Mouse (Mus musculus): ENCODE data around the gene Hmgb2. TPM values are rescaled to one million over a fixed set of nuclear protein-coding genes. Genes with fewer than 3 reads are reported as not detected.

Hmgb2 gene
- polyA plus RNA-seq, 1 experiment from 2014 or later = 94.8 TPM

DNA sequence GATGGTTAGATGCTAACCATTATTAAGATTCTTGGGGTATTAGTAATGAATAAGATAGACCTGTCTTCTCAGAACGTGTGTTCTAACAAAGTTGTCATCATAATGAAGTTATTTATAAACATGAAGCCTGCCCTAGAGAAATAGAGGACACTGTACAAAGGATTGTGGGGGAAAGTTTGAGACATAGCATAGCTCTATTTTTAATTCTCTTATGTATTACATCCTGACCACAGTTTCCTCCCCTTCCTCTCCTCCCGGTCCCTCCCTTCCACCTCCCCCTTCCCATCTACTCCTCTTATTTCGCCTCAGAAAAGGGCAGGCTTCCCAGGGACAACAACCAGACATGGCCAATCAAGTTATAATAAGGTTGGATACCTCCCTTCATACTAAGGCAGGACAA, 33.3 kb upstream of the Hmgb2 start:
- no peaks in the 10 kb centered on the region for H3K4me1 ChIP-seq (ENCODE audit: insufficient read depth, low read depth, low read length)
- H3K27ac ChIP-seq (ENCODE audit: low read length) = no peak overlapping the region
- DNase-seq (ENCODE audit: low spot score) (no peak), ATAC-seq (no peak)
- WGBS = 38% methylated on average over 3 of the region's 3 CpGs
- no peaks in the 10 kb centered on the region for H3K9me3 ChIP-seq (ENCODE audit: low read length)
- no peak overlapping the region for H3K4me3 ChIP-seq (ENCODE audit: low read depth, low read length)
- TF ChIP-seq EP300 (IDR thresholded peaks at IDR 0.05) (no peak), CTCF (IDR thresholded peaks at IDR 0.05) (no peak)
- no peaks in the 10 kb centered on the region for H3K36me3 ChIP-seq (ENCODE audit: insufficient read depth, low read length)
- H3K4me2 ChIP-seq (replicated peaks; ENCODE audit: low read depth, low read length) = no peak overlapping the region
- H3K27me3 ChIP-seq (replicated peaks; ENCODE audit: insufficient read depth, low read length) = no peaks in the 10 kb centered on the region
- no peak overlapping the region for H3K9ac ChIP-seq (replicated peaks; ENCODE audit: low read depth)

DNA sequence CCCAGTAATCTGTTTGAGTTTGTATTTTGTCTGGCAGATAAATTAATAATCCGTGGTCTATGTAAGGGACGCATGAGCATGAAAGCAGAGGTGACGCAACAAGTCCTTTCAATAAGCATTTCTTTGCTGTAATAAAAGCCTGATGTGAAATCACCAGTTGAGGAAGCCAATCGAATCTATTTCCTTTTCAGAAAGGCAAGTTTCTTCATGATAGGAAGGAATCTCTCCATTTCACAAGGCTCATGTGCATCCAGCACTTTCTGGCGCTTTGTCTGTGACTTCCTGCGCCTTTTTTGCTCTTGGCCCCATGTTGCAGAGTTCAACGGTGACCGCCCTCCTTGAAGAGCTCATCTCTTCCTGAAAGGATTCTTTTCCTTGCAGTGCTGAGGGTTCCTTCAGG, 32.0 kb upstream of the Hmgb2 start:
- Histone ChIP-seq H3K9ac (replicated peaks; ENCODE audit: low read depth) (no peak overlapping the region), H3K9me3 (ENCODE audit: low read length) (no peaks in the 10 kb centered on the region), H3K27me3 (replicated peaks; ENCODE audit: insufficient read depth, low read length) (no peaks in the 10 kb centered on the region), H3K4me1 (ENCODE audit: insufficient read depth, low read depth, low read length) (no peaks in the 10 kb centered on the region), H3K36me3 (ENCODE audit: insufficient read depth, low read length) (no peaks in the 10 kb centered on the region), H3K4me3 (ENCODE audit: low read depth, low read length) (no peak overlapping the region), H3K27ac (ENCODE audit: low read length) (no peak overlapping the region), H3K4me2 (replicated peaks; ENCODE audit: low read depth, low read length) (no peak overlapping the region)
- 90% methylated on average over 8 of the region's 8 CpGs for WGBS
- TF ChIP-seq CTCF (IDR thresholded peaks at IDR 0.05) (no peak), EP300 (IDR thresholded peaks at IDR 0.05) (no peak)
- no peak for ATAC-seq
- no peak for DNase-seq (ENCODE audit: low spot score)

DNA sequence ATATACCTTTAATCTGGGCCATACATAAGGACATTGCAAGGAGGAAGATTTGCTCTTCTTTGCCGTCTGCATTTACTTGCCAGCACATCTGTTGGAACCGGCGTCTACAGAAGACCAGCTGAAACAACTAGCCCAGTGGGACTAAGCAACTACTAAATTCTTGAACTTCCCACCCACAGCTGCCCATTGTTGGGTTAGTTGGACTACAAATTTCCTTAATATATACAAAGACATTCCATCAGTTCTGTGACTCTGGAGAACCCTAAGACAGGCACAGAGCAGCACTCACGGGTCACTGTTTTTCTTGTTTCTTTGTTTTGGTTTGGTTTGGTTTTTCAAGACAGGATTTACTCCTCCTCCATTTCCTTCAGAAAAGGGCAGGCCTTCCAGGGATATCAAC, 31.1 kb upstream of the Hmgb2 start:
- no peak for TF ChIP-seq CTCF (IDR thresholded peaks at IDR 0.05)
- no peak for TF ChIP-seq EP300 (IDR thresholded peaks at IDR 0.05)
- 73% methylated on average over 4 of the region's 4 CpGs for WGBS
- Histone ChIP-seq H3K4me1 (ENCODE audit: insufficient read depth, low read depth, low read length) (no peaks in the 10 kb centered on the region), H3K36me3 (ENCODE audit: insufficient read depth, low read length) (no peaks in the 10 kb centered on the region), H3K4me3 (ENCODE audit: low read depth, low read length) (no peak overlapping the region), H3K9ac (replicated peaks; ENCODE audit: low read depth) (no peak overlapping the region), H3K27me3 (replicated peaks; ENCODE audit: insufficient read depth, low read length) (no peaks in the 10 kb centered on the region), H3K9me3 (ENCODE audit: low read length) (no peaks in the 10 kb centered on the region), H3K27ac (ENCODE audit: low read length) (no peak overlapping the region), H3K4me2 (replicated peaks; ENCODE audit: low read depth, low read length) (no peak overlapping the region)
- DNase-seq (ENCODE audit: low spot score) = no peak
- no peak for ATAC-seq

DNA sequence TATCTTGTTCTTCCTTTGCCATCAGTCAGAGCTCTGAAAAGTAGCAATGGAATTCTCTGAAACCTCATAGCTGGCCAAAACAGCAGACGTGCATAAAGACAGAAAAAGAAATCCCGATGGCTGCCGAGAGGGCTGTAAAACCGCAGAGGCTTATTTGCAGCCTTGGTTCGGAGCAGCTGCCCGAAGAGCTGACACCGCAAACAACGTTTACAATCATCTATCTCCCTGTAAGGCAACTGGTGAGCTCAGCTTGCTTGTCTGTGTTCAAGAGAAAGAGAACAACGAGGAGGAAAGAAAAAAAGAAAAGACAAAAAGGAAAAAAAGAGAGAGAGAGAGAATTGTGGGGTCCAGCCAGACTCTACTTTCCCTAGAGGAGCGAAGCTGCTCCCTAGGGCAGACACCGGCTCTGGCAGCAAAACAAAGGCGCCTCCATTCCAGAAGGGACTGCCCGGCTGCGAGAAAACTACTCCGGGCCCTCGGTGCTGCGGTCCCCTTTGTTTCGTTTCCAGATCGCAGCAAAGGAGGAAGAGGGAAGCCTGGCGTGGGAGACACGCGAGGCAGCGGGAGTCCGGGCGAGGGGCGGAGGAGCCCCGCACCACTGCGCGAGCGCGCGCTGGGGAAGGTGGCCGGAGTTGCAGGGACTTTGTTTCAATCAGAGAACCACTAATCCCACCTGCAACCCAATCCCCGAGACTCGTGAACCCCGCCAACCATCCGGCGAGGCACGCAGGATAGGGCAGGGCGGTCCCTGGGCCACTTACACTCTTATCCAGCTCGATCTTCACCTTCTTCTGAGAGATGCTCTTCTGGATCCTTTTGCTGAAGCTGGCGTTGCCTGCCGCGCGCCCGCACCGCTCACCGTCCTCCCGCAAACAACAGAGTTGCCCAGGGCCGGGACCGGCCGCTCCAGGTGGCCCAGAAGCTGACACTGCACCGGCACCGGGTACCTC, 24.9 kb upstream of the Hmgb2 start:
- WGBS = under 1% methylated on average over 54 of the region's 54 CpGs
- TF ChIP-seq CTCF (IDR thresholded peaks at IDR 0.05) (no peak), EP300 (IDR thresholded peaks at IDR 0.05) (no peak)

DNA sequence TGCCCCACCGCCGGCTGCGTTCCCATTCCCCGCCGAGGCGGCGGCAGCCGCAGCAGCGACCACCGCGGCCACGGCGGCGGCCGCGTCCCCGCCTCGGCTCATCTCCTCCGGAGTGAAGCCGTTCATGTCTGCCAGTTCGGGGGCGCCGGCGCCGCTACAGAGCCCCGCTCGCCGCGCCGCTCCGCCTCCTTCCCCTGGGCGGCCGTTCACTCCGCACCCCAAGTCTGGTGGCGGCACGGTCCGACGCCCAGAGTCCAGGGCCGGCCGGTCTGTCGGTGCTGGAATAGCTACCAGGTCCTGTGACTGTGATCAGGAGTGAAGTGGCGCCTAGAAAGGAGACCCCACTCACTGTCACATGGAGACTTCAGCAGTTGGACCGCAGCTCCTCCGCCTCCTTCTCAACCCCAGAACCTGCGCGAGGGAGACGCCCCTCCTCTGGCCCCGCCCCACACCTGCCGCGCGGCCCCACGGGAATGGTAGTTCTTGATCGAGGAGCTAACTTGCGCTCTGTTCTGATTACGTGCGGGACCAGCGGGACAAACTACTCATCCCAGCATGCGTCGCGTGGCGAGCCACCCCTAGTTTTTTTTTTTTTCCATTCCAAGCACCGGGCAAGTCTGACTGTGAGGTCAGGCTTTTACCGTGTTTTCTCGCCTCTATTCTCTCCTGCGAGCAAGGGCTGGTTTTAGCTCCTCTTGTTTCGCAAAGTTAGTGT, 24.1 kb upstream of the Hmgb2 start, which contains the start of gene Sap30:
Gene Sap30 (minus strand): TSS at position 420 of the 715 bp plus-strand sequence.
- peak within 1 kb of the TSS; percentile 70 for H3K9ac ChIP-seq (replicated peaks; ENCODE audit: low read depth)
- DNase-seq (ENCODE audit: low spot score) = peak; percentile 99
- TF ChIP-seq EP300 (IDR thresholded peaks at IDR 0.05) (no peak), CTCF (IDR thresholded peaks at IDR 0.05) (no peak)
- H3K36me3 ChIP-seq (ENCODE audit: insufficient read depth, low read length) = no peaks in the 10 kb centered on the region
- H3K4me3 ChIP-seq (ENCODE audit: low read depth, low read length) = peak within 1 kb of the TSS; percentile 92
- ATAC-seq = peak; percentile 99
- peak within 1 kb of the TSS; percentile 86 for H3K27ac ChIP-seq (ENCODE audit: low read length)
- peak within 1 kb of the TSS; percentile 83 for H3K4me2 ChIP-seq (replicated peaks; ENCODE audit: low read depth, low read length)
- no peaks in the 10 kb centered on the region for H3K27me3 ChIP-seq (replicated peaks; ENCODE audit: insufficient read depth, low read length)
- no peaks in the 10 kb centered on the region for H3K4me1 ChIP-seq (ENCODE audit: insufficient read depth, low read depth, low read length)
- H3K9me3 ChIP-seq (ENCODE audit: low read length) = no peaks in the 10 kb centered on the region
- under 1% methylated on average over 52 of the region's 66 CpGs for WGBS

More for the DNA sequence above, 24.9 kb upstream of the Hmgb2 start:
- DNase-seq (ENCODE audit: low spot score) (peak; percentile 59), ATAC-seq (peak; percentile 26)
- Histone ChIP-seq H3K4me3 (ENCODE audit: low read depth, low read length) (peak overlapping the region; percentile 92), H3K4me1 (ENCODE audit: insufficient read depth, low read depth, low read length) (no peaks in the 10 kb centered on the region), H3K9me3 (ENCODE audit: low read length) (no peaks in the 10 kb centered on the region), H3K27me3 (replicated peaks; ENCODE audit: insufficient read depth, low read length) (no peaks in the 10 kb centered on the region), H3K4me2 (replicated peaks; ENCODE audit: low read depth, low read length) (peak overlapping the region; percentile 83), H3K27ac (ENCODE audit: low read length) (peak overlapping the region; percentile 82), H3K9ac (replicated peaks; ENCODE audit: low read depth) (peak overlapping the region; percentile 70), H3K36me3 (ENCODE audit: insufficient read depth, low read length) (no peaks in the 10 kb centered on the region)

DNA sequence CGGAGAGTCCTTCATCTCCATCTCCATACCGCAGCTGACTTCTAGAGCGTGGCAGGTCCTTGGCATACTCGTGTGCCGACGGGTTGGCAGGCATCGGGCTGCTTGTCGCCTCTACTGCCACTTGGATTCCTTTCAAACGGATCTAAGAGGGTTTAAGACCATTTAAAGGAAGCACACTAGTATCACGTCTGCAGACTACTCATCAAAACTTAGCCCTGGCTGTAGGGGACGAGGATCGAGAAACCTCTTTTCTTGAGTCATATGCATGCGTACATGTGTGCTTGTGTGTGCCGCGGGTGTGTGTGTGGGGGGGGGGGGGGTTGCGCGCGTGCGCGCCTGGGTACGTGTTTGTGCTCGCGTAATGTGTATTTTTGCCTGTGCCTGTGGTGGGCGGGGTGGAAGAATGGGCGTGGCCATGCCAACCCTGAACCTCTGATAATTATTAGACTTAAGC, 23.4 kb upstream of the Hmgb2 start:
- peak overlapping the region; percentile 86 for H3K27ac ChIP-seq (ENCODE audit: low read length)
- H3K4me2 ChIP-seq (replicated peaks; ENCODE audit: low read depth, low read length) = peak overlapping the region; percentile 83
- DNase-seq (ENCODE audit: low spot score) = peak; percentile 78
- no peaks in the 10 kb centered on the region for H3K36me3 ChIP-seq (ENCODE audit: insufficient read depth, low read length)
- TF ChIP-seq EP300 (IDR thresholded peaks at IDR 0.05) (0 out of 2 replicates have a peak, but pooled peaks have one; percentile 6), CTCF (IDR thresholded peaks at IDR 0.05) (no peak)
- WGBS = under 1% methylated on average over 25 of the region's 25 CpGs
- ATAC-seq = peak; percentile 65
- H3K9ac ChIP-seq (replicated peaks; ENCODE audit: low read depth) = peak overlapping the region; percentile 44
- H3K4me1 ChIP-seq (ENCODE audit: insufficient read depth, low read depth, low read length) = no peaks in the 10 kb centered on the region
- no peaks in the 10 kb centered on the region for H3K9me3 ChIP-seq (ENCODE audit: low read length)
- H3K4me3 ChIP-seq (ENCODE audit: low read depth, low read length) = peak overlapping the region; percentile 92
- H3K27me3 ChIP-seq (replicated peaks; ENCODE audit: insufficient read depth, low read length) = no peaks in the 10 kb centered on the region
